Mouse (Mus musculus): Measurements from ENCODE around the gene Pla2g4d. TPM values are rescaled to one million over a fixed set of nuclear protein-coding genes. Genes with fewer than 3 reads are reported as not detected.
A peak's percentile ranks its signal among the peaks of the same experiment; 100 is the strongest.

The Pla2g4d gene
- polyA plus RNA-seq, 1 experiment: not detected

- H3K27ac ChIP-seq (ENCODE audit: insufficient read depth, low read length): no peak overlapping the region
- TF ChIP-seq CTCF (IDR thresholded peaks at IDR 0.05; ENCODE audit: low read depth, low read length) (peak; percentile 83), EP300 (IDR thresholded peaks at IDR 0.05; ENCODE audit: insufficient read depth, low read depth, low read length) (no peak)
- H3K9me3 ChIP-seq (replicated peaks; ENCODE audit: control insufficient read depth, insufficient read depth, low read length, poor library complexity, severe bottlenecking): no peaks in the 10 kb centered on the region
- H3K36me3 ChIP-seq (ENCODE audit: control insufficient read depth, insufficient read depth, low read length, poor library complexity, severe bottlenecking): no peaks in the 10 kb centered on the region
- no peak overlapping the region for H3K9ac ChIP-seq (ENCODE audit: low read depth, poor library complexity, severe bottlenecking)
- H3K4me3 ChIP-seq (ENCODE audit: low read depth, low read length): no peak overlapping the region
- H3K27me3 ChIP-seq (ENCODE audit: control insufficient read depth, insufficient read depth, low read length, poor library complexity, severe bottlenecking): no peaks in the 10 kb centered on the region
- no peaks in the 10 kb centered on the region for H3K4me1 ChIP-seq (ENCODE audit: control insufficient read depth, insufficient read depth, low read length)
Measured at GRCm38 (mm10) chr2:120279961-120280360, 9.0 kb downstream of the Pla2g4d start.

GRCm38 (mm10) chr2:120276951-120277350 lies 12.0 kb downstream of the Pla2g4d start:
- no peak for TF ChIP-seq EP300 (IDR thresholded peaks at IDR 0.05; ENCODE audit: insufficient read depth, low read depth, low read length)
- TF ChIP-seq POLR2A (IDR thresholded peaks at IDR 0.05; ENCODE audit: insufficient read depth, low read length): no peak
- TF ChIP-seq CTCF (IDR thresholded peaks at IDR 0.05; ENCODE audit: low read depth, low read length): no peak
- H3K9ac ChIP-seq (ENCODE audit: low read depth, poor library complexity, severe bottlenecking): no peak overlapping the region
- no peak overlapping the region for H3K4me3 ChIP-seq (ENCODE audit: low read depth, low read length)
- no peaks in the 10 kb centered on the region for H3K4me1 ChIP-seq (ENCODE audit: control insufficient read depth, insufficient read depth, low read length)
- H3K27me3 ChIP-seq (ENCODE audit: control insufficient read depth, insufficient read depth, low read length, poor library complexity, severe bottlenecking): no peaks in the 10 kb centered on the region
- no peak overlapping the region for H3K27ac ChIP-seq (ENCODE audit: insufficient read depth, low read length)
- no peaks in the 10 kb centered on the region for H3K9me3 ChIP-seq (replicated peaks; ENCODE audit: control insufficient read depth, insufficient read depth, low read length, poor library complexity, severe bottlenecking)
- no peaks in the 10 kb centered on the region for H3K36me3 ChIP-seq (ENCODE audit: control insufficient read depth, insufficient read depth, low read length, poor library complexity, severe bottlenecking)

GRCm38 (mm10) chr2:120268635-120269034 lies 20.4 kb downstream of the Pla2g4d start:
- Histone ChIP-seq H3K36me3 (ENCODE audit: control insufficient read depth, insufficient read depth, low read length, poor library complexity, severe bottlenecking) (no peaks in the 10 kb centered on the region), H3K4me3 (ENCODE audit: low read depth, low read length) (peak overlapping the region; percentile 37), H3K4me1 (ENCODE audit: control insufficient read depth, insufficient read depth, low read length) (no peaks in the 10 kb centered on the region), H3K27me3 (ENCODE audit: control insufficient read depth, insufficient read depth, low read length, poor library complexity, severe bottlenecking) (no peaks in the 10 kb centered on the region), H3K27ac (ENCODE audit: insufficient read depth, low read length) (no peak overlapping the region), H3K9me3 (replicated peaks; ENCODE audit: control insufficient read depth, insufficient read depth, low read length, poor library complexity, severe bottlenecking) (no peaks in the 10 kb centered on the region), H3K9ac (ENCODE audit: low read depth, poor library complexity, severe bottlenecking) (no peak overlapping the region)
- no peak for TF ChIP-seq POLR2A (IDR thresholded peaks at IDR 0.05; ENCODE audit: insufficient read depth, low read length)
- no peak for TF ChIP-seq EP300 (IDR thresholded peaks at IDR 0.05; ENCODE audit: insufficient read depth, low read depth, low read length)
- TF ChIP-seq CTCF (IDR thresholded peaks at IDR 0.05; ENCODE audit: low read depth, low read length): peak; percentile 47

- TF ChIP-seq CTCF (IDR thresholded peaks at IDR 0.05; ENCODE audit: low read depth, low read length): no peak
- H3K4me3 ChIP-seq (ENCODE audit: low read depth, low read length): no peak overlapping the region
- H3K36me3 ChIP-seq (ENCODE audit: control insufficient read depth, insufficient read depth, low read length, poor library complexity, severe bottlenecking): no peaks in the 10 kb centered on the region
- H3K9ac ChIP-seq (ENCODE audit: low read depth, poor library complexity, severe bottlenecking): no peak overlapping the region
- H3K9me3 ChIP-seq (replicated peaks; ENCODE audit: control insufficient read depth, insufficient read depth, low read length, poor library complexity, severe bottlenecking): no peaks in the 10 kb centered on the region
- no peaks in the 10 kb centered on the region for H3K27me3 ChIP-seq (ENCODE audit: control insufficient read depth, insufficient read depth, low read length, poor library complexity, severe bottlenecking)
- H3K4me1 ChIP-seq (ENCODE audit: control insufficient read depth, insufficient read depth, low read length): no peaks in the 10 kb centered on the region
- H3K27ac ChIP-seq (ENCODE audit: insufficient read depth, low read length): no peak overlapping the region
Measured at GRCm38 (mm10) chr2:120265523-120265922, 23.5 kb downstream of the Pla2g4d start.

- no peaks in the 10 kb centered on the region for H3K4me1 ChIP-seq (ENCODE audit: control insufficient read depth, insufficient read depth, low read length)
- TF ChIP-seq EP300 (IDR thresholded peaks at IDR 0.05; ENCODE audit: insufficient read depth, low read depth, low read length): no peak
- no peak for TF ChIP-seq POLR2A (IDR thresholded peaks at IDR 0.05; ENCODE audit: insufficient read depth, low read length)
- no peaks in the 10 kb centered on the region for H3K36me3 ChIP-seq (ENCODE audit: control insufficient read depth, insufficient read depth, low read length, poor library complexity, severe bottlenecking)
Measured at GRCm38 (mm10) chr2:120264858-120265257, 24.1 kb downstream of the Pla2g4d start.

GRCm38 (mm10) chr2:120262876-120263275 lies 26.1 kb downstream of the Pla2g4d start:
- Histone ChIP-seq H3K36me3 (ENCODE audit: control insufficient read depth, insufficient read depth, low read length, poor library complexity, severe bottlenecking) (no peaks in the 10 kb centered on the region), H3K9me3 (replicated peaks; ENCODE audit: control insufficient read depth, insufficient read depth, low read length, poor library complexity, severe bottlenecking) (no peaks in the 10 kb centered on the region), H3K27me3 (ENCODE audit: control insufficient read depth, insufficient read depth, low read length, poor library complexity, severe bottlenecking) (no peaks in the 10 kb centered on the region), H3K4me3 (ENCODE audit: low read depth, low read length) (no peak overlapping the region), H3K9ac (ENCODE audit: low read depth, poor library complexity, severe bottlenecking) (no peak overlapping the region), H3K4me1 (ENCODE audit: control insufficient read depth, insufficient read depth, low read length) (no peaks in the 10 kb centered on the region), H3K27ac (ENCODE audit: insufficient read depth, low read length) (no peak overlapping the region)
- TF ChIP-seq EP300 (IDR thresholded peaks at IDR 0.05; ENCODE audit: insufficient read depth, low read depth, low read length) (no peak), CTCF (IDR thresholded peaks at IDR 0.05; ENCODE audit: low read depth, low read length) (no peak), POLR2A (IDR thresholded peaks at IDR 0.05; ENCODE audit: insufficient read depth, low read length) (no peak)

More at GRCm38 (mm10) chr2:120264858-120265257, 24.1 kb downstream of the Pla2g4d start:
- no peak overlapping the region for H3K27ac ChIP-seq (ENCODE audit: insufficient read depth, low read length)
- H3K27me3 ChIP-seq (ENCODE audit: control insufficient read depth, insufficient read depth, low read length, poor library complexity, severe bottlenecking): no peaks in the 10 kb centered on the region
- no peak overlapping the region for H3K4me3 ChIP-seq (ENCODE audit: low read depth, low read length)
- H3K9me3 ChIP-seq (replicated peaks; ENCODE audit: control insufficient read depth, insufficient read depth, low read length, poor library complexity, severe bottlenecking): no peaks in the 10 kb centered on the region
- no peak overlapping the region for H3K9ac ChIP-seq (ENCODE audit: low read depth, poor library complexity, severe bottlenecking)

Data from ES-Bruce4 (cell line).